Comparison of ENCODE assay signal across 8 mouse cellular contexts in genomic region chr10:59978401-59978800, GRCm38 (mm10). TPM values are rescaled to one million over a fixed set of nuclear protein-coding genes. Genes with fewer than 3 reads are reported as not detected.
DNase-seq lines count a peak whose midpoint lies in the region; ATAC-seq and TF ChIP-seq lines count a peak whose summit lies in the region.

No protein-coding gene starts in this region.

- H3K9ac ChIP-seq in liver, embryonic 16.5 days (ENCODE audit: low read depth, low read length) = no peak overlapping the region
- peak overlapping the region; percentile 38; the same call in 1 of the 2 replicates for H3K9ac ChIP-seq in stomach, postnatal 0 days (ENCODE audit: low read length)

- TF ChIP-seq POLR2A in testis, adult 2 months (IDR thresholded peaks at IDR 0.05; ENCODE audit: control insufficient read depth, low read depth, low read length) = no peak

- TF ChIP-seq EP300 in stomach, postnatal 0 days (optimal IDR thresholded peaks at IDR 0.05) = no peak

- ATAC-seq in liver, embryonic 16.5 days (ENCODE audit: low read depth) = no peak
- ATAC-seq in stomach, postnatal 0 days (ENCODE audit: low FRiP score, low TSS enrichment) = no peak
- no peak for ATAC-seq in inflammation-experienced regulatory T-cells, adult 6 months

- H3K4me3 ChIP-seq in gastrocnemius, adult 2 months = no peak overlapping the region; the same call in 1 of the 2 replicates
- no peak overlapping the region for H3K4me3 ChIP-seq in testis, adult 2 months (ENCODE audit: control insufficient read depth, low read depth, low read length)
- H3K4me3 ChIP-seq in liver, embryonic 16.5 days (ENCODE audit: low read depth, low read length) = no peak overlapping the region
- no peak overlapping the region for H3K4me3 ChIP-seq in stomach, postnatal 0 days (ENCODE audit: low read depth, low read length)

- H3K4me1 ChIP-seq in testis, adult 2 months (ENCODE audit: control insufficient read depth, insufficient read depth, low read length) = peaks cover 13% of the 10 kb centered on the region
- peaks cover 24% of the 10 kb centered on the region for H3K4me1 ChIP-seq in liver, embryonic 16.5 days (ENCODE audit: control insufficient read depth, low read depth, low read length)
- peaks cover 30% of the 10 kb centered on the region for H3K4me1 ChIP-seq in stomach, postnatal 0 days (replicated peaks; ENCODE audit: control insufficient read depth, insufficient read depth)

- no peaks in the 10 kb centered on the region for H3K9me3 ChIP-seq in liver, embryonic 16.5 days (replicated peaks; ENCODE audit: control insufficient read depth, low read length)
- H3K9me3 ChIP-seq in stomach, postnatal 0 days (ENCODE audit: control insufficient read depth, low read length) = no peaks in the 10 kb centered on the region

- no peaks in the 10 kb centered on the region for H3K36me3 ChIP-seq in testis, adult 2 months (ENCODE audit: control insufficient read depth, insufficient read depth, low read length)
- H3K36me3 ChIP-seq in liver, embryonic 16.5 days (ENCODE audit: control insufficient read depth, insufficient read depth) = no peaks in the 10 kb centered on the region
- H3K36me3 ChIP-seq in stomach, postnatal 0 days (ENCODE audit: control insufficient read depth, insufficient read depth, low read length) = no peaks in the 10 kb centered on the region

- DNase-seq in gastrocnemius, adult 2 months = peak; percentile 56
- DNase-seq in gastrocnemius, adult 18-20 months (ENCODE audit: low spot score) = no peak
- no peak for DNase-seq in testis, postnatal 10 days (ENCODE audit: low spot score)
- DNase-seq in stomach, postnatal 0 days (ENCODE audit: low spot score) = no peak
- DNase-seq in thymus, adult 18-20 months = no peak

- intact Hi-C loops in gastrocnemius, adult 2 months (cut with DNase I) = no loop called here

- peak overlapping the region; percentile 88 for H3K27ac ChIP-seq in gastrocnemius, adult 2 months
- peak overlapping the region; percentile 90 for H3K27ac ChIP-seq in testis, adult 2 months (ENCODE audit: control insufficient read depth, insufficient read depth, low read depth, low read length)
- H3K27ac ChIP-seq in liver, embryonic 16.5 days (ENCODE audit: low read length) = peak overlapping the region; percentile 12; the same call in 1 of the 2 replicates
- peak overlapping the region; percentile 88 for H3K27ac ChIP-seq in stomach, postnatal 0 days (replicated peaks)

- H3K27me3 ChIP-seq in testis, adult 2 months (ENCODE audit: control insufficient read depth, insufficient read depth, low read length) = no peaks in the 10 kb centered on the region
- H3K27me3 ChIP-seq in liver, embryonic 16.5 days (ENCODE audit: control insufficient read depth, insufficient read depth, low read depth, low read length) = no peaks in the 10 kb centered on the region
- no peaks in the 10 kb centered on the region for H3K27me3 ChIP-seq in stomach, postnatal 0 days (ENCODE audit: control insufficient read depth, insufficient read depth, low read length)

- TF ChIP-seq CTCF in gastrocnemius, adult 2 months (IDR thresholded peaks at IDR 0.05) = no peak
- TF ChIP-seq CTCF in testis, adult 2 months (IDR thresholded peaks at IDR 0.05; ENCODE audit: control insufficient read depth, insufficient read depth, insufficient replicate concordance, low read depth, low read length) = no peak
- no peak for TF ChIP-seq CTCF in stomach, postnatal 0 days (IDR thresholded peaks at IDR 0.05; ENCODE audit: low read depth)

- WGBS in liver, embryonic 16.5 days (ENCODE audit: insufficient replicate concordance) = 56% methylated on average over 2 of the region's 2 CpGs
- WGBS in stomach, postnatal 0 days = 26% methylated on average over 2 of the region's 2 CpGs

- H3K4me2 ChIP-seq in liver, embryonic 16.5 days (ENCODE audit: low read depth, low read length) = no peak overlapping the region
- 0 out of 2 replicates have a peak overlapping the region, but pooled peaks have one; percentile 29 for H3K4me2 ChIP-seq in stomach, postnatal 0 days (replicated peaks; ENCODE audit: low read depth)

RNA-seq across cellular contexts. Expression of gene Ascc1, which starts 24.2 kb away (rescaled TPM):
- 10 to 100 TPM; 13.6 to 14.6 TPM for total RNA-seq in gastrocnemius, adult 2 months (2021)
- 10 to 100 TPM; 14.2 to 15.3 TPM for total RNA-seq in gastrocnemius, adult 18-20 months (2021)
- polyA plus RNA-seq in testis, adult 2 months (2012; rRNA removed) = 97.0 and 99.2 TPM in 2 replicates
- polyA plus RNA-seq in liver, embryonic 16.5 days (2015; fragmentation: Nextera tagmentation; extraction: Ambion mirVana) = 16.0 and 16.7 TPM in 2 replicates
- polyA plus RNA-seq in stomach, postnatal 0 days (2015; fragmentation: Nextera tagmentation; extraction: Ambion mirVana) = 29.0 and 31.6 TPM in 2 replicates
- 10 to 100 TPM; 33.7 to 57.6 (median 44.3) TPM for polyA plus RNA-seq in inflammation-experienced regulatory T-cells, adult 6 months (2017; shearing (Covaris generic))

RNA-seq across cellular contexts. Expression of gene Anapc16, which starts 24.5 kb away (rescaled TPM):
- 10 to 100 TPM; 49.5 to 50.7 TPM for total RNA-seq in gastrocnemius, adult 2 months (2021)
- 10 to 100 TPM; 43.7 to 43.9 TPM for total RNA-seq in gastrocnemius, adult 18-20 months (2021)
- polyA plus RNA-seq in testis, adult 2 months (2012; rRNA removed) = 41.3 and 42.5 TPM in 2 replicates
- polyA plus RNA-seq in liver, embryonic 16.5 days (2015; fragmentation: Nextera tagmentation; extraction: Ambion mirVana) = 34.9 and 37.9 TPM in 2 replicates
- polyA plus RNA-seq in stomach, postnatal 0 days (2015; fragmentation: Nextera tagmentation; extraction: Ambion mirVana) = 76.8 and 86.4 TPM in 2 replicates
- polyA plus RNA-seq in inflammation-experienced regulatory T-cells, adult 6 months (2017; shearing (Covaris generic)) = 10 to 100 TPM; 89.0 to 99.4 (median 91.1) TPM

RNA-seq across cellular contexts. Expression of gene Ddit4, which starts 26.8 kb away (rescaled TPM):
- total RNA-seq in gastrocnemius, adult 2 months (2021) = 100 to 1,000 TPM in 1 of 2 experiments, 10 to 100 TPM in 1; 15.4 to 183 TPM
- total RNA-seq in gastrocnemius, adult 18-20 months (2021) = 100 to 1,000 TPM in 1 of 2 experiments, 1 to 10 TPM in 1; 8.1 to 202 TPM
- polyA plus RNA-seq in testis, adult 2 months (2012; rRNA removed) = 19.9 and 23.0 TPM in 2 replicates
- 5.0 and 6.8 TPM in 2 replicates for polyA plus RNA-seq in liver, embryonic 16.5 days (2015; fragmentation: Nextera tagmentation; extraction: Ambion mirVana)
- 12.4 and 17.3 TPM in 2 replicates for polyA plus RNA-seq in stomach, postnatal 0 days (2015; fragmentation: Nextera tagmentation; extraction: Ambion mirVana)
- polyA plus RNA-seq in inflammation-experienced regulatory T-cells, adult 6 months (2017; shearing (Covaris generic)) = 10 to 100 TPM; 11.5 to 25.9 (median 14.4) TPM

Comparison
In these comparisons a context has a peak if more than half of its experiments do, and no peak if none do; other contexts are left out.
1. H3K27ac ChIP-seq: peak in every context shown above with its lines; median percentile 90 in testis, adult 2 months; 88 in gastrocnemius, adult 2 months; 88 in stomach, postnatal 0 days; 12 in liver, embryonic 16.5 days.